Mouse (Mus musculus) heart, postnatal 0 days (tissue): ENCODE results near the gene Gm21411. TPM values are rescaled to one million over a fixed set of nuclear protein-coding genes. Genes with fewer than 3 reads are reported as not detected.
A peak's percentile ranks its signal among the peaks of the same experiment; 100 is the strongest.
"Not testable (repeated sequence)": the region's sequence is repeated elsewhere in the genome, so short reads cannot be mapped to it uniquely, and the experiment has no call there.

Source experiments
- ATAC-seq: fragments of 200-750 bp; cut with Nextera tagmentation; 2 replicates; pipeline ENCODE4 v1.8.0; 2017; ENCODE audit warnings: low read depth, moderate number of reproducible peaks, moderate library complexity; ENCODE audit not compliant: insufficient read depth
- DNase-seq: peaks from one replicate; pipeline ENCODE4 v3.0.0-alpha.2; 2016; ENCODE audit warnings: low spot score
- H3K27ac ChIP-seq: fragments of 300-500 bp; sonication (generic); 2 replicates; pipeline ENCODE4 v1.5.1; 2014; ENCODE audit warnings: low read depth, mild to moderate bottlenecking
- H3K27me3 ChIP-seq: fragments of 300-500 bp; sonication (generic); 2 replicates; pipeline ENCODE4 v1.6.1; 2014; ENCODE audit warnings: low read length, mixed read lengths; ENCODE audit not compliant: control insufficient read depth, insufficient read depth
- H3K36me3 ChIP-seq: fragments of 300-500 bp; sonication (generic); replicated peaks from 2 replicates; pipeline ENCODE4 v1.6.1; 2014; ENCODE audit warnings: low read length, mixed read lengths; ENCODE audit not compliant: control insufficient read depth, insufficient read depth
- H3K4me1 ChIP-seq: fragments of 300-500 bp; sonication (generic); 2 replicates; pipeline ENCODE4 v1.6.1; 2014; ENCODE audit warnings: antibody characterized with exemption; ENCODE audit not compliant: control insufficient read depth, insufficient read depth
- H3K4me2 ChIP-seq: fragments of 300-500 bp; sonication (generic); 2 replicates; pipeline ENCODE4 v1.6.1; 2014; ENCODE audit warnings: low read depth, mild to moderate bottlenecking, low read length, moderate library complexity
- H3K4me3 ChIP-seq: fragments of 300-500 bp; sonication (generic); 2 replicates; pipeline ENCODE4 v1.5.1; 2014; ENCODE audit warnings: low read depth, low read length
- H3K9ac ChIP-seq: fragments of 300-500 bp; sonication (generic); replicated peaks from 2 replicates; pipeline ENCODE4 v1.6.1; 2014; ENCODE audit warnings: low read depth, low read length, mixed read lengths
- H3K9me3 ChIP-seq: fragments of 300-500 bp; sonication (generic); replicated peaks from 2 replicates; pipeline ENCODE4 v1.6.1; 2016; ENCODE audit warnings: low read length; ENCODE audit not compliant: control insufficient read depth
- CTCF ChIP-seq: IDR thresholded peaks from 2 replicates; pipeline ENCODE4 v1.5.1; 2016; ENCODE audit warnings: antibody characterized with exemption, control low read depth, low read depth
- EP300 ChIP-seq: IDR thresholded peaks from 2 replicates; pipeline ENCODE4 v1.6.1; 2016; ENCODE audit warnings: antibody characterized with exemption, low read depth
- WGBS: fragments of 180-500 bp; shearing (Covaris S2); extraction: QIAGEN DNeasy Blood & Tissue Kit; methylation state at CpG from one replicate; pipeline ENCODE4 v1.1.7; 2014; 5-methylcytosine and 5-hydroxymethylcytosine counted together
- polyA plus RNA-seq: library from polyadenylated mRNA; unstranded; fragments of >200 nt; fragmentation: Nextera tagmentation; extraction: Ambion mirVana; gene quantifications from 2 replicates; pipeline ENCODE4 v1.2.1, GENCODE M21; 2015
- total RNA-seq: library from RNA; depleted of rRNA; stranded (reverse); fragments of >200 nt; gene quantifications from 2 replicates; pipeline ENCODE4 v1.2.3, GENCODE M21; 2014; ENCODE audit warnings: low replicate concordance; rRNA removed

Gene Gm21411
- total RNA-seq (not detected in 2 replicates), polyA plus RNA-seq (not detected in 2 replicates)

DNA sequence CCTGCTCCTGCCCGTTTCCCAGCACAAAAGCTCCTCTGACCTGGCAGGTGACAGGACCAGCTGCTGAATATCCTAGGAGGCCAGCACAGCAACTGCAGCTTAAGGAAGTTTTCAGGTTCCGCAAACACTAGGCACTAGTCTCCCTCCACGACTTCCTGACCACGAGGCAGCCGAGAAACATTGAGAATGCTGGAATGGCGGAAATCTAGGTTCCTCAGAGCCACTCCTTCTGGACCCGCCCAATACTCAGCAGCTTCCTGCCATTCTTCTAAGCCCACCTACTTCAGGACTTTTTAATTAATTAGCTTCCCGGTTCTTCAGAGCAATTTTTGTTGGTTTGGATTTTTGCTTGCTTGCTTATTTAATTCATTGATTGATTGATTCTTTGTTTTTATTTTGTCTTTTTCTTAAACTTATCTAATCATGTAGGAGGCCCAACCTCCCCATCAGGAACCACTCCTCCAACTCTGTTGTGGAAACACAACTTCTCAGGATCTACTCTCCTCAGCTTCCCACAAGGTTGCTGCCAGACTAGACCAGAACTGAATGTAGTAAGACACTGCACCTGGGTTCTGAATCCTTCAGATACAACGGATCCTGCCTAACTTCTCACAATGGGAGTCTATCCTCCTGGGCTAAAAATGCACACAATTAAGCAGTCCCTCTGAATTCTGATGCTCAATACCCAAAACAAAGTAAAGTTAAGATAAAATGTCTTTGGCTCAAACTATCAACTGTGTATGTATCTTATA, at the start of gene Gm21411:
Gm21411 (minus strand) TSS at position 205 of the 752 bp plus-strand sequence.
- WGBS, result 61% methylated on average over 9 of the region's 9 CpGs
- H3K4me2 ChIP-seq, H3K27ac ChIP-seq, H3K27me3 ChIP-seq, H3K4me1 ChIP-seq, H3K9ac ChIP-seq, H3K4me3 ChIP-seq, H3K36me3 ChIP-seq, DNase-seq, ATAC-seq: not testable (repeated sequence)
- H3K9me3 ChIP-seq, result peaks cover 15% of the 10 kb centered on the region; the same call in 1 of the 2 replicates

DNA sequence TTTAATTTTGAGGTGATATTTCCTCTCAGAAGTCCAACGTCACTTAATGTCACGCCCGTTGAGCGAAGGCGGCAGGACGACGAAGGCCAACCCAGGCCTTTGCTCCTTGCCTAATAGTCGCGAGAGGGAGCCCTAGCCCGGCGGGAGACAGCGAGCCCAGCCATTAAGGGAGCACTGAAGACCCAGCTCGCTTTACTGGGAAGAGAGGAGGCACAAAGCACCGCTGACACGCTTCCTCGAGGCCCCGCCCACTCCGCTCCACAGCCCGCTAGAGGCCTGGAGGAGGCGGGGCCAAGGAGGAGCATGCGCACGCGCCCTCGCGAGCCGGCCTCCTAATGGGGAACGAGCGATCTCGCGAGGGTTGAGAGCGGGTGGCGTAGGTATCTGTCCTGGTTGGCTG, 32.3 kb upstream of the Gm21411 start:
- H3K27ac ChIP-seq, H3K4me1 ChIP-seq, ATAC-seq, H3K27me3 ChIP-seq, H3K4me2 ChIP-seq, H3K4me3 ChIP-seq, H3K9ac ChIP-seq, H3K9me3 ChIP-seq, DNase-seq, H3K36me3 ChIP-seq: not testable (repeated sequence)
- WGBS, result 49% methylated on average over 30 of the region's 32 CpGs

DNA sequence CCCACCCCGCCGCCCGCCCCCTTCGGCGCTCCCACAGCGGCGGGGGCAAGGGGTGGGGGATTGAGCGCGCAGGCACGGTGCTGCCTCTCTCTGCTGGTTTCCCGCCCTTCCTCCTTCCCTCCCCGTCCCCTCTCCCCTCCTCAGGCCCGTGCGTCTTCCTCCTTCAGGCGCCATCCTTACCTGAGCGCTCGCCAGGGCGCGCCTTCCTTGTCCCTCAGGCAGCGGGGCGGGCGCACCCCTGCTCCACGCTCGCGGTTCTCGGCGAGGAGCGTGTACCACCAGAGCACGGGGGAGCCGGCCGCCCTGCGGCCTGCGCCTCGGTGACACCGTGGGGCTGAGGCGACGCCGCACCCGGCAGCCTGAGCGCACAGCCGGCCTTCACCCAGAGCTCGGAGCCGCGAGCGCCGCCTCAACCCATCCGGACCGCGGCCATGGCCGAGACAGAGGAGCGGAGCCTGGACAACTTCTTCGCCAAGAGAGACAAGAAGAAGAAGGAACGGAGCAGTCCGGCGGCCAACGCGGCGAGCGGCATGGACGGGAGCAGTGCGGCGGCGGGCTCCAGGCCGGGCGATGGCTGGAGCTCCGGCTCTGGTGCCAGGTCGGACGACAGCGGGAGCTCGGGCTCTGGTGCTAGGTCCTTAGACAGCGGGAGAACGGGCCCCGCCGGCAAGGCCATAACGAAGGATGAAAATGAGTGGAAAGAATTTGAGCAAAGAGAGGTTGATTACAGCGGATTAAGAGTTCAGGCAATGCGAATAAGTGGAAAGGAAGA, 23.1 kb upstream of the Gm21411 start:
- H3K4me1 ChIP-seq, result no peaks in the 10 kb centered on the region
- ATAC-seq, result no peak
- H3K4me3 ChIP-seq, result peak overlapping the region; percentile 23
- no peak for TF ChIP-seq EP300
- TF ChIP-seq CTCF, result no peak
- H3K27ac ChIP-seq, result no peak overlapping the region
- 6% methylated on average over 77 of the region's 77 CpGs for WGBS
- H3K4me2 ChIP-seq, result peak overlapping the region; percentile 30; the same call in 1 of the 2 replicates
- H3K27me3 ChIP-seq, result peaks cover 5% of the 10 kb centered on the region; the same call in 1 of the 2 replicates
- no peak overlapping the region for H3K9ac ChIP-seq
- H3K36me3 ChIP-seq, result no peaks in the 10 kb centered on the region
- DNase-seq, result no peak
- peaks cover 14% of the 10 kb centered on the region; the same call in 1 of the 2 replicates for H3K9me3 ChIP-seq

DNA sequence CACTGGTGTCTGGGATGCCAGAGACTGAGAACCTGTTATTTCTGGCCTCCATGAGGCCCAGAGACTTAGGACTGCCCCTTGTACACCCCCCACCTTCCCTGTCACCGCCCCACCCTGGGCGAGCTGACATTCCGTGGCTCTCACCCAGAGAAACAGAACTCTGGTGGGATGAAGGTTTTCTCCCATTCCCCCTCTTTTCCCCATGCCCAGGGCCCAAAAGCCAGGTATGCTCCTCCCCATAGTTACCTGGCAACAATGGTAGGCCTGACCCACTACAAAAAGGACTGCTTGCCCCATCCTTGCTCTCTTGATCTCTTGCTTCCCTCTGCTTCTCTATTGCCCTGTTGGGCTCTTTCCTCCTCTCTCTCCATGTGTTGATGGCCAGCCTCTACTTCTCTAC, 5.8 kb upstream of the Gm21411 start:
- no peak for TF ChIP-seq EP300
- TF ChIP-seq CTCF, result no peak
- ATAC-seq (no peak), DNase-seq (no peak)
- H3K27me3 ChIP-seq, result no peaks in the 10 kb centered on the region
- no peaks in the 10 kb centered on the region for H3K4me1 ChIP-seq
- H3K4me3 ChIP-seq, result no peak overlapping the region
- peaks cover 17% of the 10 kb centered on the region; the same call in 1 of the 2 replicates for H3K9me3 ChIP-seq
- H3K27ac ChIP-seq, result no peak overlapping the region
- no peaks in the 10 kb centered on the region for H3K36me3 ChIP-seq
- H3K9ac ChIP-seq, result no peak overlapping the region
- H3K4me2 ChIP-seq, result no peak overlapping the region
- 66% methylated on average over 3 of the region's 3 CpGs for WGBS

DNA sequence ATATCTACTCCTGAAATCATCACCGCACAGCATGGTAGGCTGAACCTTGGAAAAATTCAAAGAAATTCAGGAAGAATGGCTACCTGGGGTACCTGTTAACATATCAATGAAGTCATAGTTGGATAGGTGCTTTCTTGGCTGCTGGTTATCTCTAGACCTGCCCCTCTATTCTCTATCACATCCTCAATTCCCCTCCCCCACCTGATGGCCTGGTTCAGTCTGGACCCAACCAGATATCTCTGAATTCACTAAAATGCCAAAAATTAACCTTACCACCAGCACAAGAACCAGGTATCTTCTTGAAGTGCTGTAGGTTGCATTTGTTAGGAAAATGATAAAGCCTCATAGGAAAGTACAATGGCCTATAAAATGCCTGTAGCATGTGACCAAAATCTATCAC, 1.3 kb downstream of the Gm21411 start:
- not testable (repeated sequence) for DNase-seq, H3K4me1 ChIP-seq, ATAC-seq, H3K36me3 ChIP-seq, H3K4me3 ChIP-seq, H3K4me2 ChIP-seq, H3K9ac ChIP-seq, H3K27ac ChIP-seq, H3K27me3 ChIP-seq
- peaks cover 15% of the 10 kb centered on the region; the same call in 1 of the 2 replicates for H3K9me3 ChIP-seq
- WGBS, result 92% methylated on average over 1 of the region's 1 CpGs

DNA sequence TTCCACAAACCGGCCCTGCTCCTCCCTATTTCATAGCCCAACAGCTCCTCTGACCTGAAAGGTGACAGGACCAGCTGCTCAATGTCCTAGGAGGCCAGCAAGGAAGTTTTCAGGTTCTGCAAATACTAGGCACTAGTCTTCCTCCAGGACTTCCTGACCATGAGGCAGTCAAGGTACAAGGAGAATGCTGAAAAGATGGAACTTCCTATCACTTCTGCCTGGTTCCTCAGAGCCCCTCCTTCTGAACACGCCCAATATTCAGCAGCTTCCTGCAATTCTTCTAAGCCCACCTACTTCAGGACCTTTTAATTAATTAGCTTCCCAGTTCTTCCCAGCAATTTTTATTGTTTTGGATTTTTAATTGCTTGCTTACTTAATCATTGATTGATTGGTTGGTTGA, 4.6 kb downstream of the Gm21411 start:
- 53% methylated on average over 2 of the region's 2 CpGs for WGBS
- not testable (repeated sequence) for H3K36me3 ChIP-seq, ATAC-seq

DNA sequence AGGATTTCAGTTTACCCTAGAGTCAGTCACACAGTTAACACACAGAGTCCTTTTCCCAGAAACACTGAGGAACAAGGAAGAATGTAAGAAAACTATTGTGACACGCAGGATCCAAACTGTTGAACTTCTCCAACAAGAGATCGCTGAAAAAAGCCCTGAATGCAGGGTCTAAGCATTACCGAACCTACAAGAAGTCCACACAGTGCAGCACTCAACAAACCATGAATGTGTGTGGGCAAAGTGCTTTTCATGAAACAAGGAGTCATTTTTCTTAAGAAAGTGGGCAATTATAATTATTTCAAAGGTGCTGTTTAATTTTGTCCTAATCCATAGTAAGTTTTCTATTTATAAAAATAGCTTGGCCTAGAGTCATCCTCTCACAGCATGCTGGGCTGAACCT, 6.3 kb downstream of the Gm21411 start:
- WGBS, result 43% methylated on average over 3 of the region's 3 CpGs
- not testable (repeated sequence) for H3K36me3 ChIP-seq, H3K27me3 ChIP-seq, H3K27ac ChIP-seq, H3K9ac ChIP-seq, H3K4me1 ChIP-seq, H3K4me2 ChIP-seq, H3K4me3 ChIP-seq, ATAC-seq, DNase-seq, H3K9me3 ChIP-seq

More for the DNA sequence above, 4.6 kb downstream of the Gm21411 start:
- not testable (repeated sequence) for DNase-seq, H3K27me3 ChIP-seq, H3K27ac ChIP-seq, H3K9ac ChIP-seq, H3K4me1 ChIP-seq, H3K4me2 ChIP-seq, H3K9me3 ChIP-seq, H3K4me3 ChIP-seq
